Mouse (Mus musculus) 3134 (cell line): ENCODE measurements around the gene Plxna4.

Experiments
- DNase-seq: peaks from one replicate; pipeline ENCODE4 v3.0.0-alpha.2; 2011; ENCODE audit warnings: low spot score; ENCODE audit not compliant: insufficient read length; ENCODE audit errors: extremely low read depth

Plxna4 gene

DNA sequence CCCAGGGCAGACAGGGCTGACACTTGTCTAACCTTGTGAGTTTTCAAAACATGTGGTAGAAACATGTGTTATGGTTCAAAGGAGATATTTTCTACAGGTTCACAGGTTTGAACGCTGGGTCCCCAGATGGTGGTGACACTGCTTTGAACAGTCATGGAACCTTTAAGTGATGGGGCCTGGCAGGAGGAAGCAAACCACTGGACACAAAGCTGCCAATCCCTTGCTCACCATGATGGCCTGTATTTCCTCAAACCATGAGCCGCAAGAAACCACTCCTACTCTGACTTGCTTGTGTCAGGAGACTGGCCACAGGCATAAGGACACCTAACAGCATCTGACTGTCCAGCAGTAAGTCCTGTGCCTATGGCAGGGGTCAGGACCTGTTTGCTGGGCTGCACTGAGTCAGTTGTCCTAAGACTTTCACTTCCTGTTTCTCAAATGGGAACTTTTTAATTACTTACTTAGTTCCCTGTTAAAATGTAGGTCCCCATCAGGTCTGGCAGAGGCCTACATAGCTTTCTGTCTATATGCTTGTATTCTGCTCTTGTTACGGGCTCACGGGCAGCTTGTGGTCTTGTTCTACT lies 403.5 kb downstream of the Plxna4 start:
- DNase-seq, result no peak

DNA sequence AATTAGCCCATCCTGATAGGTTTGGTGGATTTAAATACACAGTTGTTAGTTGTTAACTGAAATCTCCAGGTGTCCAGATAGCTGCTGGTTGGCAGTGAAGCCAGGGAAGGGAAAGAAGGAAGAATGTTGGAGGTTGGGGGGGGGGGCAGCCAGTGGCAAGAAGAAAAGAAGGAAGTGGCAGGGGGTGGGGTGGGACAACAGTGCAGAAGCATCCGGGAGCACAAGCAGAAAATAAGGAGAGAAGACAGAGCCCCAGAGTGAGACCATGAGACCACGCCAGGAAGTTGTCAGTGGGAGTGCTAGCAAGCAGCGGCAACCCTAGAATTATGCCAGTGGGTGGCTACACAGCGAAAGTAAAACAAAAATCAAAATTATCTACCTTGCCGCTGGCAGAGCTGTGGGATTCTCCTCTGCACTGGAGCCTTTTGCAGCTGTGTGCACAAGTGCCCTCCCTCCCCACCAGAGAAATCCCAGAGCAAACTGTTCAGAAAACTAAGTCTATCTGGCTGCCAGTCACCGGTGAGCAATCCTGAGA lies 404.3 kb downstream of the Plxna4 start:
- no peak for DNase-seq

DNA sequence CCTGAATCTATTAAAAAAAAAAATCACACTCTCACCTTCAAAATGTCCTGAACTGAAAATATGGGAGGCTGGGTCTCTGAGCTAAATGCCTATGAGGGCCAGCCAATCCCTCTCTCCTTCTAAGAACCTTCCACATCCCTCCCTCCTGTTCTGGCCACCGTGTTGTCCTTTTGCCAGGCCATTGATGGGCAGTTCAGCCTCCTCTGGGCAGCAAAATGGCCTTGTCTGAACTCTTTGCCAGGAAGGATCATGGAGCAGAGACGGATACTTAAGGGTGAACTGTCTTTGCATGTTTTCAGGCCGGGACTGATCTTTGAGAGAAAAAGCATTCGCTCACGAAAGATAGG lies 408.0 kb downstream of the Plxna4 start:
- no peak for DNase-seq

DNA sequence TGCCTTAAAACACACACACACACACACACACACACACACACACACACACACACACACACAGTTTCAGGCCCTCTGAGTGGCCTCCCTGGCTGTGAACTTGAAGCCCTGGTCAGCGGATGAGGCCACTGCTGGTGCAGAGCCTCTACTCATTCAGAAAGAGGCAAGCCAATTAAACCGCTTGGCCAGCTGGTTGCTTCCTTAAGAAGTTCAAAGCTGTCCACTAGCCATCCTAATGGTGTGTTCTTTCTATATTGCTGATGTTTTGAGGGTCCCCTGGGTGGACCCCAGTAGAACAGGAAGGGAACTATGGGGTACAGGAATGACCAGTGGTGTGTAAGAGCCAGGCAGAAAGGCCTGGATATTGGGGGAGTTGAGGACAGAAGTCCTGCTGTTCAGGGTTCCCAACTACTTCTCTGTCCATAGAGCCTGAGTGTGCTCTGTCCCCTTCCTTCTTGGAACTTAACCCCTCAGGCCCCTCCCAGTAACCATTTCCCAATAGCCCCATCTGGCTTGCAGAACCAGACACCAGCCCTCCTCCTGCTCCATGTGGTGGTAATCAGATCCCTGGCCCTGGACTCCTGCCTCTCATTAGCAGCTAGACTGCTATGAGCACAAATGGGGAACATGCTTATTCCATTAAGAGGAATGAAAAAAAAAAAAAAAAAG lies 408.5 kb downstream of the Plxna4 start:
- no peak for DNase-seq

DNA sequence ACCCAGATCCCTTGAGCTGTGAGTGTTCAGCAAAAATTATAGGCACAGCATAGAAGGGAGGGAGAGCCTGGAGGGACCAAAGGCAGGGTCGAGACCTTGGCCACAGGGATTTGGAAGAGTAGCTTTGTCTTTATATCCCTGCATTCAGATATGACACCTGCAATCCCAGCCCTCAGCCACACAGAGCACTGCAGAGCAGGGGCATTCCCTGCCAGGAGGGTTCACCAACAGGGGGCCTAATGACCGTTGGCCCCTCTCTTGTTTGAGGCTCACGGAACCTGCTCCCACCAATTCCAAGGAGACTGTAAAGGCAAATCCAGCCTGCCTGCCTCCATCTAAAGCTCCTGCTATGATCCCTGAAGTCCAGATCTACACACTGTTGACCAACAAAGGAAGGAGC lies 410.1 kb downstream of the Plxna4 start:
- DNase-seq, result no peak

DNA sequence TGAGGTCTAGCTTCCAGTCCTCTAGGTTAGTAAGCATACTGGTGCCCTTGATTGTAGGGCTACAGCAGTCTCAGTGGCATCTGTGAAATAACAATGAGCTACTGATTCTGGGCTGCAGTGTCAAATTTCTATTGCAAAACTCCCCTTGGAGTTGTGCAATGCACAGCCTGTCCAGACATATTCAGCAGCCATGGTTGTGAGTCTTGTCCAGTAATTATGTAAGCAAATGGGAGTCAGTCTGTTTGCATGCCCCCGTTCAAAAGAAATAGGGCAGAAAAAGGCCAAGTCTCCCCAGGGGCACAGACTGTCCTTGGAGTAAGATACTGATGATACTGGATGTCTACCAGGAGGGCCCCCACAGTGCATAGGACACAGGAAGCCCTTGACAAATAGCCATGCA lies 420.3 kb downstream of the Plxna4 start:
- no peak for DNase-seq

DNA sequence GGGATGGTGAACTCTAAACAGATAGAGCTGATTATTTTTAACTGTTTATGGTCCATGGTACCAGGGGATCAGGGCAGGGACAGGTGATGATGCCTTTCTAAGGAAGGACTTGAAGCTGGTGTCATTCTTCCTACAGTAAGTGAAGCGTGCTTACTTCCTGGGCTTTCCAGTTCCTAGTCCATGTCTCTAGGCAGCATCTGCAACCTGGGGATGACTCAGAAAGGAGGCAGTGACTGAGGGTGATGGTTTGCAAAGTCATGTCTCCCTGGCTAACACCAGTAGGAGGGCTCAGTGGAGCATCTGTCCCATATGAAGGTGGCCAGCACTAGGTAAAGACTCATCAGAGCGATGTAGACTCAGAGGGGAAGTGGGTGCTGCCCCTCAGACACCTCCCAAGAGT lies 427.6 kb downstream of the Plxna4 start:
- no peak for DNase-seq

DNA sequence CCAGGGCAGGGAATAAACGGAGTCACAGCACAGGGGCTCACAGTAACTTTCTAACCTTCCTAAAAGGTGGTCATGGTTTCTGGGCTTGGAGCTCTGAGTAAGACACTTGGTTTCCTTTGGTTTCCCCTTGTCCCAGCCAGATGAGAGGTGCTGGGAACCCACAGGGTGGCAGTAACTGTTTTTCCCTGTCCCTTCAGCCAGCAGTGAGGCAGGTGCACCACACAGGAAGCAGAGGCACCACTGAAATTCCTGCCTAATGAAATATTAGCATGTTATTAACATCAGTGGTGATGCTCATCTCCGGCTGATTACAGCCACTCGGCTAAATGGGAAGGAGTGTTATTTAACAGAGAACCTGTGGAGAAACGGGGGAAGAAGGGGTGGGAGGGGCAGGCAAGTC lies 428.1 kb downstream of the Plxna4 start:
- DNase-seq, result no peak

DNA sequence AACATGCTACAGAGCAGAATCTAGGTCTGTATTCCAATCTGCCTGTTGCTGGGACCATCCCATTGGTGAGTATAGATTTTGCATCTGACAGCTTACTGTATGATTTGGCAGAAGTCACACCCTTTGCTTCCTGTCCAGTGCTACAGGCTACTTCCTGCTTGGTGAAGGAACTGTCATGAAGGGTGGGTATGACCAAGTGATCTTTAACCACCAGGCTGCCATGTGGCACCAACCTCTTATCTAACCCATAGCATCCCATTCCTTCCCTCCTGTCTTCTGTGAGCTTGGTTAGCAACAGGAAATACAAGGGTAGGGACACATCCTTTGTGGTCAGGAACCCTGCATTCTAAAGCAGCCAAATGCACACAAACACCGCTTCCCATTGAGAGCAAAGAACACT lies 429.6 kb downstream of the Plxna4 start:
- DNase-seq, result no peak

DNA sequence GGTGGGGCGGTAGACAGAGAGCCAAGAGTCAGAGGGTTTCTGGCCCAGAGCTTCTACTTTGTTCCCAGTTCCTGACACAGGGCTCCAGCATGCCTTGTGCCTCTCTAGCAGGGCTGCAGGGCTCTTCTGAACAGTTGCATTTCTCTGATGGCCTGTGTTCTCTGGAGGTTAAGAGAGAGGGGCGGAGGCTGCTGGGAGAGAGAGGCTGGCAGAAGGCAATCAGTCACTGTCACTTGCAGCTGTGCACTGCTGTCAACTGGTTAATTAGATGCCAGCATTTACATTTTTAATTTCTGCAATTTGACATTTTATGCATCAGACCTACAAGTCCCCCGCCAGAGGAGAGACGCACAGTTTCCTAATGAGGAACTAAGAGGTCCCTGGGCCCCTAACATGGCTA lies 434.8 kb downstream of the Plxna4 start:
- DNase-seq, result no peak

DNA sequence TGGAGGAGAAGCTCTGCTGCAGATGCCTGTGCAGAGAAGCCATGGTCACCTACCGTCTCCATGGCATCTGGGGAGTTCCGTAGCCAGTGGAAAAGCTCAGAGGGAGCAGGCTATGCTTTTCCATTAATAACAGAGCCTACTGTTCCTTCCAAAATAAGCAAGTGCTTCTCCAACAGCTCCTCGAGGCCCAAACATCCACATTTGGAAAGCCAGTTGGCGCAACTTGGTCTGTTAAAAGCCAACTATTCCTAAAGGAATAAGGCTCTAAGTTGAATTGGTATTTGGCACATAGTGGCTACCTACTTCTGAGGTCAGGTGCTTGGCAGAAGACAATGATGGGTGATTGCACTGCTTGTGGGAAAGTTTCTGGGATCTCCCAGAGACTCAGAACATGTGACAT lies 437.2 kb downstream of the Plxna4 start:
- DNase-seq, result no peak

DNA sequence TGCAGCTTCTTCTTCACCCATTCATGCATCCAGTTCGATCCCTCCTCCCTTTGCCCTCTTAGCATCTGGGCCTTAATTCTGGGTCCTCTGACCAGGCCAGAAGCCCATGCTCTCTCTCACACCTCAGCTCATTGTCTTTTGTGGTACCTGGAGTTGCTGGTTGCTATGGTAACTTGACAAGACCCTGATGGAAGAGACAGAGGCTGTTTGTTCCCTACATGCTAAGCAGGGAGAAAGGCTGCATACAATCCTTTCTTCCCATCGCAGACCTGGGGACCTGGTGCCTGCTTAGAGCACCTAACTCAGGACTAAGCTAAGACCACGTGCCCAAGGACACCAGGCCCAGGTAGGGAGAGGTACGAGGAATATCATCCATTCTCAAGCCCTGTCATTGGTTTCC lies 443.2 kb downstream of the Plxna4 start:
- DNase-seq, result no peak

DNA sequence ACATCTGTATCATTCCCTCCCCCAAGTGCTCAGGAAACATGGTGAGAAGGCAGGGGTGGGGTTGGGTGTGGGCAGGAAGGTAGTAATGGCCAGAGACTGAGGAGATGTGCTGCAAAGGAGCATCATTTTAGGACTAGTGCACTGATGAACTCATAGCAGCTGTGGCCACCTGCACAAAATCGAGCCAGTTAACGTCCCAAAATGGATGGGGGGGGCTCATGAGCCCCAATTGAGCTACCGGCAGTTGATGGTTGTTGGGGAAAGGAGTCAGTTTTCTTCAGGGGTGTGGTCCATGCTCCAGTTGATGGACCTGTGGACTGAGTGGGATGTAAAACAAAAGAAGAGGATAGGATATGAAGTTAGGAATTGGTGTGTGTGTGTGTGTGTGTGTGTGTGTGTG lies 448.5 kb downstream of the Plxna4 start:
- no peak for DNase-seq

DNA sequence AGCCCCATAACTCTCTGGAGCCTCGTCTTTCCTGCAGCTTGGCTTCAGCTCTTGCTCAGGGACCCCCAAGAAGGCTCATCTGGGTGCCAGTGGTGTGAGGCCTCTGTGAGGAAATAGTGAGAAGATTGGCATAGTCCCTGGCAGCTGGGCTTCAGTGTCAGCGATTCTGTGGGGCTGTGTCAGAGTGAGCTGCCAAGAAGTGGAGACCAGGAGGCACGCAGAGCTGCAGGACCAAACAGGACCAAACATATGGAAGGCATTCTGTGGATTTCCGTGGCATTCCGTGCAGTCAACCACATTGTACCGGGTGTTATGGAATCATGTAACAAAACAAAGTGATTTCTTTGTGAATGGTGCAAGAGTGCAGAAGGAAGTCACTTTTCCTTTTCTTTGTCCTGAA lies 461.1 kb downstream of the Plxna4 start:
- no peak for DNase-seq

DNA sequence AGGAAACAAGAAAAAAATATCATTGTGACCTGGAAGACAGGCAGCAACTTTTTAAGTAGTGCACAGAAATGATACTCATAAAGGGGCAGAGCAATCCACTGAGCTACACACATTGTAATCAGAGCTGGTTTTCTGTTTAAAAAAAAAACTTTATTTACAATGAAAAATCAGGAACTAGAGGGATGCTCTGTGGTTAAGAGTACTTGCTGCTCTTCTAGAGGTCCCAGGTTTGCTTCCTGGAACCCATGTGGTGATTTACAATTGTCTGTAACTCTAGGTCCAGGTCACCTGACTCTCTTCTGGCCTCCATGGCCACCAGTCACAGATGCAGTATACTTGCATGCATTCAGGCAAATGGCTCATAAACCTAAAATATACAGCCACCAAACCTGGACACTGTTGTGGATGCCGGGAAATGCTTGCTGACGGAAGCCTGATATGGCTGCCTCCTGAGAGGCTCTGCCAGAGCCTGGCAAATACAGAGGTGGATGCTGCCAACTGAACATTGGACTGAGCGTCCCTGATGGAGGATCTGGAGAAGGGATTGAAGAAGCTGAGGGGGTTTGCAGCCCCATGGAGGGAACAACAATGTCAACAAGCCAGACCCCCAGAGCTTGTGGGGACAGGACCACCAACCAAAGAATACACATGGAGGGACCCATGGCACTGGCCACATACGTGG lies 465.3 kb downstream of the Plxna4 start:
- no peak for DNase-seq

DNA sequence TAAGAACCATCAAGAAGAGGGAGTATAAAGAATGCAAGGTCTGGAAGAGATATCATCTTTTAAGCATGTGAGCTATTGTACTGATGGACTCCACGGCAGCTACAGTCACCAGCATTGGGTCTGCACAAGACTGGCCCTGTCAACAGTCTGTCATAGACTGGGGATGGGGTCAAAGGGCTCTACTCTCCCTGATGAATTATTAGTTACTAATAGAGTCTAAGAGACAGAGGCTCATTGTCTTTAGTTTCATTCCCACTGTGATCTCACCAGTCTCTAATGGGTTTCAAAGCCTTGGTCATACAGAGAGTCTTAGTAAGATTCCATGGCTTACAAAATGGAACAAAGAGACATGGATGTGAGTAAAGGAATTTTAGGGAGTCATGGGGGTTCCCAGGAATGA lies 467.1 kb downstream of the Plxna4 start:
- DNase-seq, result no peak

DNA sequence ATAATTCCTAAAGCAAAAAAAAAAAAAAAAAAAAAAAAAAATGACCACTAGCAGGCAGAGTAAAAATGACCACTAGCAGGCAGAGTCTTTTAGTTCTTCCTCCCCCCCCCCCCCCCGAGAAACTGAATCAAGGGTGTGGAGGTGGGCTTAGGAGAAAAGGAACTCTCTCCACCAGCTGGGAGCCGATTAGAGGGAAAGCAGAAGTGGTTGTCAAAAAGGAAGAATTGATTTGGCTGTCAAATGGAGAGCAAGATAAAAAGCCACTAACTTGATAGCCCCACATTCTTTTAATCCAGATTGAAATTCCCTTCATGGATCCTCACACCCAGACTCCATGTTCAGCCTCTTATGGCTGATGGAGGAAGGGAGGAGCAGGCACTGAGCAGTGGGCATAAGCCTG lies 478.8 kb downstream of the Plxna4 start:
- DNase-seq, result no peak

DNA sequence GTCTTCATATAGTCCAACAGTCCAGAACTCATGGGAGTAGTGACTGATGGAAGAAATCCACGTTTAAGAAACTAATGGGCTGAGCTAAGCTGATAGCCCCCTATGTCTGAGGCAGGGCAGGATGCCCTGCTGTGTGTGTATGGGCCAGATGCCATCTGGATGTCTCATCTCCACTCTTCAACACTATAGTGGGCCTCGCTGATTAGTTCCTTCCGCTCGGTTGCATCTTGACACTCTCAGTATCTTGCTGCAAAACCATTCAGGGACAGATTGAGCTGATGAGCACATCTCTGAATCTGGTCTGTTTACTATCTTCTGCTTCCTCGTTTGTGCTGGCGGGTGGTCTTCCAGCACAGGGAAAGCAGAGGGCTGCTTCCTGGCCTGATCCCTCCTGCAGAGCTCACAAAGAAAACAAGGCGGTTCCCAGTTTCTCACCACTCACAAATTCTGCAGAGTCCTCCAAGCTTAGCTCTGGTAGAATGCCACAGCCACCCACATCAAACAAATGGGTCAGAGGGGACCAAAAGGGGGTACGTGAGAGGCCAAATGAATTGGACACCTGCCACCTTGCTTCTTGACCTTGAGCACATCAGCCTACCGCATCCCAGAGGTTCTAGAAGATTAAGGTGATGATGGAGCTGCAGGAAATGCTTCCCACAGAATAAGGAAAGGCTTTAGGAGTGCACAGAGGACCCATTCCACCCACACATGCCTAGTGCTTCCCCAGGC lies 482.3 kb downstream of the Plxna4 start:
- DNase-seq, result no peak
